Mouse (Mus musculus): ENCODE measurements around the gene Cpz. TPM values are rescaled to one million over a fixed set of nuclear protein-coding genes. Genes with fewer than 3 reads are reported as not detected.

The Cpz gene
- polyA plus RNA-seq, 1 experiment: not detected

DNA sequence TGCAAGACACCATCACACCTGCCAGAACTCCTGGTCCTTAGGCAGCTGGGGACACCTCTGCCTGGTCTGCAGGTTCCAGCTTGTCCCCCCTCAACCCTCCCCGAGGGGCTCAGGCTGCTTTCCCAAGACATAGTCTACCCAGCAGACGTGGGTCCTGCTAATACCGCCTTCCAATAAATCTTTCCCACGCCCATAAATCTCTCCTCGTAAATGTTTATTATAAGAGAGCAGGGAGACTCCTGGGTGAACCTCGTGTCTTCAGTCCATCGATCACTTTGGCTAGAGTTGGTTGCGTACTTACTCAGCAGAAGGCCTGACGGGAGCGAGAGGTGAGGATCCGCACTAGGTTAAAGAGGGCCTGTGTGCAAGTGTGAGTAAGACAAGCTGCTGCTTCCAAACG is 31.7 kb downstream of the Cpz start:
- no peaks in the 10 kb centered on the region for H3K36me3 ChIP-seq (replicated peaks; ENCODE audit: low read length)
- H3K27me3 ChIP-seq (replicated peaks): peaks cover 62% of the 10 kb centered on the region
- H3K4me3 ChIP-seq (replicated peaks): no peak overlapping the region
- H3K4me1 ChIP-seq: no peaks in the 10 kb centered on the region
- TF ChIP-seq GATA1 (IDR thresholded peaks at IDR 0.05; ENCODE audit: borderline replicate concordance, low read length) (no peak), FLI1 (IDR thresholded peaks at IDR 0.05; ENCODE audit: low read length) (no peak)
- no peaks in the 10 kb centered on the region for H3K9me3 ChIP-seq

DNA sequence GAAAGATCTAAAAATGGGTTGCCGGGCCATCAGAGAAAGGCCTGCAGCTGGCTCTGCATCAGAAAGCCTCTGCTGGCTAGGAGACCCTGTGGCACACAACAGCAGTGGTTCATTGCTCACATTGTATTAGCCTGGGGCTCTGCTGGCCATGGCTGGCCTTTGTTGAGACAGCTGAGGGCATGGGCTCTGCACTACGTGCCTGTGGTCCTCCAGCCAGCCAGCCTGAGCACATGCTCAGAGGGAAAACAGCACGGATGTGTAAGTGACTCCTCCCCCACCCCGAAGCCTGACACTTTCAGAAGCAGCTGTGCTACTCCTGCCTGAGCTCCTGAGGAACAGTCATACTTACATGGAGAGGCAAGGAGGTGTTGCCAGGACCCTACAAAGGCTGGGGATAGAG is 46.0 kb downstream of the Cpz start:
- Histone ChIP-seq H3K4me1 (no peaks in the 10 kb centered on the region), H3K36me3 (replicated peaks; ENCODE audit: low read length) (no peaks in the 10 kb centered on the region), H3K9me3 (no peaks in the 10 kb centered on the region), H3K27me3 (replicated peaks) (peaks cover 28% of the 10 kb centered on the region), H3K4me3 (replicated peaks) (no peak overlapping the region)
- TF ChIP-seq FLI1 (IDR thresholded peaks at IDR 0.05; ENCODE audit: low read length): no peak

DNA sequence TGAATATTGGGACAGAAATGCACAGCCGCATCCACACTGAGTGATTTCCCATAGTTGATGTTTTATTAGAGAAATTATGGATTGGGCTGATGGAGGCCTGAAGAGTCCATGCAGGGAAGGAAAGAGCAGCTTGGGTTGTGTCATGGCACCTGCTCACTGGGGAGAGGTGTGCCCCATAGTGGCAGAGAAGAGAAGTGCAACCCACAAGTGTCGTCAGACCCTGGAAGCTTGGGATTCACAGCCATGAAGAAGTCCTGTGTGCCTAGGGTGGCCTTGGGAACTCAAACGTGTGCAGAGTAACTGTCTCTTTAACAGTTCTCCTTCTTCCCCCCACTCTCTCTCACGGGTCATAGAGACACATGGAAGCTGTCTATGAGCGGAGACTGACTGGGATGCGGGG is 50.3 kb downstream of the Cpz start:
- H3K4me1 ChIP-seq: no peaks in the 10 kb centered on the region
- H3K27me3 ChIP-seq (replicated peaks): peaks cover 53% of the 10 kb centered on the region
- no peak overlapping the region for H3K4me3 ChIP-seq (replicated peaks)
- H3K9me3 ChIP-seq: no peaks in the 10 kb centered on the region
- TF ChIP-seq GATA1 (IDR thresholded peaks at IDR 0.05; ENCODE audit: borderline replicate concordance, low read length): no peak
- no peak for TF ChIP-seq FLI1 (IDR thresholded peaks at IDR 0.05; ENCODE audit: low read length)
- no peaks in the 10 kb centered on the region for H3K36me3 ChIP-seq (replicated peaks; ENCODE audit: low read length)

DNA sequence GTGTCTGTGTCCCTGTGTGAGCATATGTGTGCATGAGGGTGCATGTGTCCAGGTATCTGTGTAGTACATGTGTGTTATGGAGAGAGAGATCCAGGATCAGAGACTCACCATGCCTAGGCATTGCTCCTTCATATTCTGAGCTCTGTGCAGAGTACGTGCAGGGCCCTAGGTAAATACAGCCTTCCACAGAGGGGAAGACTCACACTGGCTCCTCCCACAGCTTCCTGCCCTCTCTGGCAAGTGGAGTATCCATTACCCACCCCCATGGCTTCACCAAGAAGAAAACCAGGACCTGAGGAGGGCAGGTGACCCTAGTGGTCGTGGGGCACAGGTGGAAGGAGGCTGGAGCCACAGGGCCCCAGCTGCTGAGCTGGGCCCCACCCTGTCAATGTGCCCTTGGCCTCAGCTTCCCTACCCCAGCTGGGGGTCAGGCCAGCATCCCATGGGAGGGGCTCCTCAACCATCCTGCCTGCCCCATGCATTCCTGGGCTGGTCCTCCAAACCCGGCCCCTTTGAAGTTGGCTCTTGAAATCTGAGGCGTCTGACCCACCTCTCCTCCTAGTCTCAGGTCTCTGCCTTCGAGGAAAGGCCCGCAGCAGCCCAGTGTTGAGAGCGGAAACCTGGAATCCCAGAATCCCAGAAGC is 54.5 kb downstream of the Cpz start:
- TF ChIP-seq GATA1 (IDR thresholded peaks at IDR 0.05; ENCODE audit: borderline replicate concordance, low read length) (no peak), FLI1 (IDR thresholded peaks at IDR 0.05; ENCODE audit: low read length) (no peak)
- no peaks in the 10 kb centered on the region for H3K4me1 ChIP-seq

DNA sequence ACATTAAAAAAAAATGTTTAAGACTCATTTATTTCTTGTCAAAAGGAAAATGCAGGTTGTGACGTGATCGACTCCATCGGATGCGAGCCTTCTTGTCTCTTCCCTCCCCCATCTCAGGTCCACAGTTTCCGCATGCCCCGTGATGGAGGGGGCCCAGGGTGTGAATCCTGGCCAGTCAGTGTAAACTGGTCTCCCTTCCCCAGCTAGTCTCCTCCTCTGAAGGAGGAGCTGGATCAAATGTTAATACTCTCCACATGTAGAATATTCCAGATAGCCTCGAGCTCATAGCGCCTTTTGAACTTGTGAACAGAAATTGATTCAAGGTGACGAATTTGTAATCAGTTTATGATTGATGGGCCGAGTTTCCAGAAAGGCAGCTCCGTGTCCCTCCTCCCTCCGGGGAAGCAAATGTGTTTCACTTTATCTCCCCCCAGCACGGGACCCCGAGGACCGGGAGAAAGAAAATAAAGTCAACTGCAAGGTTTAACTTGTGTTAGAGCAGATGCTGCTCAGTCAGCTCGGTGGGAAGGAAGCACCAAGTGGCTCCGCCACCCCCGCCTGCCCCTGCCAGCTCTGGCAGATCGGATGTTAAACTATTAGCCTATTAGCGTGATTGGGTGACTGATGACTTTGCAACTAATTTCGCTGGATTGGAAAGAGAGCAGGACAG is 59.4 kb downstream of the Cpz start:
- no peaks in the 10 kb centered on the region for H3K9me3 ChIP-seq
- H3K4me3 ChIP-seq (replicated peaks): no peak overlapping the region
- no peaks in the 10 kb centered on the region for H3K4me1 ChIP-seq
- TF ChIP-seq FLI1 (IDR thresholded peaks at IDR 0.05; ENCODE audit: low read length) (no peak), GATA1 (IDR thresholded peaks at IDR 0.05; ENCODE audit: borderline replicate concordance, low read length) (no peak)
- H3K27me3 ChIP-seq (replicated peaks): peaks cover 93% of the 10 kb centered on the region
- no peaks in the 10 kb centered on the region for H3K36me3 ChIP-seq (replicated peaks; ENCODE audit: low read length)

More for the DNA sequence above, 54.5 kb downstream of the Cpz start:
- H3K9me3 ChIP-seq: no peaks in the 10 kb centered on the region
- peaks cover 79% of the 10 kb centered on the region for H3K27me3 ChIP-seq (replicated peaks)
- H3K4me3 ChIP-seq (replicated peaks): no peak overlapping the region
- H3K36me3 ChIP-seq (replicated peaks; ENCODE audit: low read length): no peaks in the 10 kb centered on the region

DNA sequence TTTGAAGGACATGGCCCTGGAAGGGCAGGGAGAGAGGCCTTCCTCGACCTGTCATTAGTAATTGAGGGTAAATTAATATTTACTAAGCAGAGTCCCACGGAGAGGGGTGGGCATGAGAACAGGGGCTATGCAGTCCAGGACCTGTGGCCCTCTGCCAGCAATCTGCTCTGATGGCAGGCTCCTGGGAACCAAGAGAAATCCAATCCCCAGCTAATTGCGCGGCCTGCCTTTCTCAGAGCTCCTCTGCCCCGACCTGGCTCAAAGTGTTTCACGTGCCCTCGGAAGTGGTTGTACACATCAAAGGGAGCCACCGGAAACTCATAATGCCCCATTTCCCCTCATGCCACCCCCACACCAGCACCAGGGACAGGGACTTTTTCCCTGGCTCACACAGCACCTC is 63.4 kb downstream of the Cpz start:
- Histone ChIP-seq H3K4me1 (no peaks in the 10 kb centered on the region), H3K9me3 (no peaks in the 10 kb centered on the region), H3K36me3 (replicated peaks; ENCODE audit: low read length) (no peaks in the 10 kb centered on the region), H3K4me3 (replicated peaks) (no peak overlapping the region), H3K27me3 (replicated peaks) (peaks cover 68% of the 10 kb centered on the region)
- no peak for TF ChIP-seq GATA1 (IDR thresholded peaks at IDR 0.05; ENCODE audit: borderline replicate concordance, low read length)
- no peak for TF ChIP-seq FLI1 (IDR thresholded peaks at IDR 0.05; ENCODE audit: low read length)

DNA sequence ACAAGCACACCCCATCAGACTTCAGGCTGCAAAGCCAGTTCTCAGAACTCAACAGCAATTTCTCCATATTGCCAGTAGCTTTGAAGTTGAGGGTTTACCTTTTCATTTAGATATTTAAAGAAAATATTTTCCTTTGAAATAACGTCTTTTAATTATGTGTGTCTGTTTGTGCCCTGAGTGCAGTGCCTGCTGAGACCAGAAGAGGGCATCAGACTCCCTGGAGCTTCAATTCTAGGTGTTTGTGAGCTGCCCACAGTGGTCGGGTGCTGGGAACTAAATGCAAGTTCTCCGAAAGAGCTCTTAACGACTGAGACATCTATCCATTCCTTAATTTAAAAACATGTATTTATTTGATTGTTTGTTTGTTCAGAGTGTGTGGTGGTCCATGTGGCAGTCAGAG is 65.7 kb downstream of the Cpz start:
- TF ChIP-seq FLI1 (IDR thresholded peaks at IDR 0.05; ENCODE audit: low read length) (no peak), GATA1 (IDR thresholded peaks at IDR 0.05; ENCODE audit: borderline replicate concordance, low read length) (no peak)
- peaks cover 68% of the 10 kb centered on the region for H3K27me3 ChIP-seq (replicated peaks)
- H3K4me3 ChIP-seq (replicated peaks): no peak overlapping the region
- no peaks in the 10 kb centered on the region for H3K4me1 ChIP-seq
- no peaks in the 10 kb centered on the region for H3K9me3 ChIP-seq
- no peaks in the 10 kb centered on the region for H3K36me3 ChIP-seq (replicated peaks; ENCODE audit: low read length)

DNA sequence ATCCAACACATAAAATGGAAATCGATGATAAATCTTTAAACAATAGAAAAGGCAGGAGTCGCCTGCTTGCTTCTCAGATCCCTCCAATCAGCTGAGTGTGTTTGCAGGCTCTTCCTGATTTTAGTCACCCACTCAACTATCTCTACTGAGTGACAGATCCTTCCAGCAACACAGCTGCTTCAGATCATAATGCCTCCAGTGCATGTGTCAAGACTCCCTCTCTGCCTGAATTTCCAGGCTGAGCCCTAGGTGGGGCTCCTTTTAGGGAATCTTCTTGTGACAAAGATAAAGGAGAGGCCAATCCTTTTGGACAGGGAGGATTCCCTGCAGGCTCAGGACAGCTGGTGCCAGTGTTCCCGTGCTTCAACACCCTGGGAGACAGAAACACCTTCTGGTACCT is 67.2 kb downstream of the Cpz start:
- Histone ChIP-seq H3K4me1 (no peaks in the 10 kb centered on the region), H3K27me3 (replicated peaks) (peaks cover 63% of the 10 kb centered on the region), H3K4me3 (replicated peaks) (no peak overlapping the region), H3K36me3 (replicated peaks; ENCODE audit: low read length) (no peaks in the 10 kb centered on the region), H3K9me3 (no peaks in the 10 kb centered on the region)
- TF ChIP-seq GATA1 (IDR thresholded peaks at IDR 0.05; ENCODE audit: borderline replicate concordance, low read length) (no peak), FLI1 (IDR thresholded peaks at IDR 0.05; ENCODE audit: low read length) (no peak)

DNA sequence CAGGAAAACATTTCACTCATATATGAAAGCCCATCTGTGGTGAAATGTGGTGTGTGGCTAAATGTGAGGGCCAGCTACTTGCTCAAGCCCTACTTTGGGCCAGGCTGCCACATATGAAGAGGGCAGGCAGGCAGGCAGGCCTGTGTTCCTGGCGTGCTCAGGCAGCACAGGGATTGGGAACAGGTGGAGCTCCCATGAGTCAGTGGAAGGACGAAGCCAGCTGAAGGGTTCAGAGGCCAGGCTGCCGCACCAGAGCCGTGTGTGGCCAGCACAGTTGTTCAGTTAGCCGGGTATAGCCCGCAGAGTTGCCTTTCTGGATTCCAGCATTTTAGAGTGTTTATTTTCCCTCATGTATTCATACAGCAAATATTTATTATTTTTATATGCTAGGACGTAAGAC is 68.1 kb downstream of the Cpz start:
- no peaks in the 10 kb centered on the region for H3K9me3 ChIP-seq
- H3K36me3 ChIP-seq (replicated peaks; ENCODE audit: low read length): no peaks in the 10 kb centered on the region
- H3K4me1 ChIP-seq: no peaks in the 10 kb centered on the region
- TF ChIP-seq GATA1 (IDR thresholded peaks at IDR 0.05; ENCODE audit: borderline replicate concordance, low read length) (no peak), FLI1 (IDR thresholded peaks at IDR 0.05; ENCODE audit: low read length) (no peak)
- no peak overlapping the region for H3K4me3 ChIP-seq (replicated peaks)
- H3K27me3 ChIP-seq (replicated peaks): peaks cover 63% of the 10 kb centered on the region

DNA sequence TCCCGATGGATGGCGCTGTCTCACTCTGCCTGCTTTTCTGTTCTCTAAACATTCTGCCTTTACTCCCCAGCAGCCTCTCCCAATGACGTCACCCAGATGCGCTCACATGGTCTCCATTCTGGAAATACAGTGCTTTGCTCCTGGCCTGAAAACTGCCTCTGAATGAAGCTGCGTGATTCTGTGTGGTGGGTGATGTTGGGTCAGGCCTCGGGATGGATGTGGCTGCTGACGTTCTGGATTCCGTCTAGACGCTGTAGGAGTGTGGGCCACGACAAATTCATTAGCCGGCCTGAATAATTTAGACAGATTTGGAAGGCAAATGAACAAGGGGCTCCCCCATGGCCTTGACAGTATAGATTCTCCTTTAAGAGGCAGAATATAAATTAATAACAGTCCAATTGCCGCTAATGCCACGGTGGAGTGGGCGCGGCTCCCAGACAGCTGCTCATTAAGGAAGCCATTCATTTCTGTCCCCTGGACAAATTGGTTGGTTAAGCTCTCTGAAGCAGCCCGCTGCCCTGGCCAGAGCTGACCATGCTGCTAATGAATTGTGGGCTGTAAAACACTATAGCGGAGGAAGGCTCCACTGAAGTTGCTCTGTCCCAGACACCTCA is 71.2 kb downstream of the Cpz start:
- H3K4me3 ChIP-seq (replicated peaks): no peak overlapping the region
- peaks cover 66% of the 10 kb centered on the region for H3K27me3 ChIP-seq (replicated peaks)
- no peak for TF ChIP-seq FLI1 (IDR thresholded peaks at IDR 0.05; ENCODE audit: low read length)
- no peak for TF ChIP-seq GATA1 (IDR thresholded peaks at IDR 0.05; ENCODE audit: borderline replicate concordance, low read length)
- H3K36me3 ChIP-seq (replicated peaks; ENCODE audit: low read length): no peaks in the 10 kb centered on the region
- H3K4me1 ChIP-seq: no peaks in the 10 kb centered on the region
- no peaks in the 10 kb centered on the region for H3K9me3 ChIP-seq

Other genes starting within 250 kb of the Cpz start
- gene Adra2c, start 247.4 kb downstream of the Cpz start, polyA plus RNA-seq (2012; ENCODE audit: insufficient read depth, low replicate concordance): 0.35 TPM in 1 of 2 replicates, not detected in the other
- gene Hmx1, start 136.6 kb downstream of the Cpz start, polyA plus RNA-seq (2012; ENCODE audit: insufficient read depth, low replicate concordance): not detected in 2 replicates
- 1.2 and 2.3 TPM in 2 replicates for gene Trmt44, start 49.4 kb upstream of the Cpz start, polyA plus RNA-seq (2012; ENCODE audit: insufficient read depth, low replicate concordance)
- gene Acox3, start 57.3 kb upstream of the Cpz start, polyA plus RNA-seq (2012; ENCODE audit: insufficient read depth, low replicate concordance): 2.2 and 5.1 TPM in 2 replicates
- 1.2 and 1.9 TPM in 2 replicates for gene Htra3, start 154.1 kb upstream of the Cpz start, polyA plus RNA-seq (2012; ENCODE audit: insufficient read depth, low replicate concordance)
- 1.7 and 2.6 TPM in 2 replicates for gene Sh3tc1, start 214.3 kb upstream of the Cpz start, polyA plus RNA-seq (2012; ENCODE audit: insufficient read depth, low replicate concordance)
- gene Ablim2, start 232.2 kb upstream of the Cpz start, polyA plus RNA-seq (2012; ENCODE audit: insufficient read depth, low replicate concordance): 0.28 TPM in 1 of 2 replicates, not detected in the other